Mouse (Mus musculus): ENCODE measurements around the gene Ptger1. TPM values are rescaled to one million over a fixed set of nuclear protein-coding genes. Genes with fewer than 3 reads are reported as not detected.

Gene Ptger1
- total RNA-seq, 2 experiments from 2014 or later, result 0.49 to 0.98 TPM

GRCm38 (mm10) chr8:83694369-83695160 is 28.1 kb downstream of the Ptger1 start:
- no peak for DNase-seq (ENCODE audit: low spot score in 2 of 2)

- DNase-seq (ENCODE audit: low spot score in 2 of 2), result no peak
Measured at GRCm38 (mm10) chr8:83695351-83696106, 29.1 kb downstream of the Ptger1 start.

- no peak for DNase-seq (ENCODE audit: low spot score in 2 of 2)
Measured at GRCm38 (mm10) chr8:83697374-83698220, 31.1 kb downstream of the Ptger1 start.

DNA sequence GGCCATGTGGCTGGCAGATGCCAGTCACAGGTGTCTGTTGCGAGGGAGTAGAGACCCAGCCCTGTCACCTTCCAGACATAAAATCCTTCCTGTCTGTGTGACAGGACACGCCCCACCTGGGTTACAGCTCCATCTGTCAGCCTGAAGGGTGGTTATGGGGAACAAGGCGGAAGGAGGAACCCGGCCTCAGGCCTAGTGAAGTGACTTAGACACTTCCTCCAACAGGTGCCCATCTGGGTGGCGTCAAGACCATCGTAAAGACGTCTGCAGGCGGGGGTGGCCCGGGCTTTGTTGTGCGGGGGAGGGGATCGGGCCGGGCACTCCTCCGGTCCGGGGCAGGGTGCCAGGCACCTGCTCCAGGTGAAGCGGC is 31.8 kb downstream of the Ptger1 start:
- DNase-seq (ENCODE audit: low spot score in 2 of 2), result no peak

GRCm38 (mm10) chr8:83698661-83699453 is 32.4 kb downstream of the Ptger1 start, which contains the start of gene Pkn1:
Pkn1 (minus strand) TSS chr8:83699179.
- peak; percentile 70 to 83 for DNase-seq (ENCODE audit: low spot score in 2 of 2)

DNA sequence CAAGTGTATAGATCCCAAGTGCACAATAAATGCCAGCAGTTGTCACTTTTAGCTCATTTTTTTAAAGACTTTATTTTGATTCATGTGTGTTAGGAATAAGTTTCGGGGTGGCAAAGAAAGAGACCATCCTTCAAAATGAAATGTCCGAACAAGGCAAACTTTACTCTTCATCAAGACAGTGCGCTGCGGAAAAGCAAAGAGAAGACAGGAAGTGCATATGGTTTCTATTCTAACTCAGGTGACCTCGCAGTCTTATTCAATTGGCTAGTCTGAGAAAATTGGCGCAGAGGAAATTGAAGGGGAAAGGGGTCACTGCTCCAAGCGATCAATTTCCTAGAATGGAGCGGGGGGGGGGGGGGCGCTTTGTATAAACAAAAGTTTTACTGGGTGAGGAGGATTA is 33.1 kb downstream of the Ptger1 start:
- DNase-seq (ENCODE audit: low spot score in 2 of 2), result no peak

- DNase-seq (ENCODE audit: low spot score in 2 of 2), result no peak
Measured at GRCm38 (mm10) chr8:83700423-83701085, 34.1 kb downstream of the Ptger1 start.

GRCm38 (mm10) chr8:83703426-83703825 is 36.9 kb downstream of the Ptger1 start:
- no peak for DNase-seq (ENCODE audit: low spot score in 2 of 2)

DNA sequence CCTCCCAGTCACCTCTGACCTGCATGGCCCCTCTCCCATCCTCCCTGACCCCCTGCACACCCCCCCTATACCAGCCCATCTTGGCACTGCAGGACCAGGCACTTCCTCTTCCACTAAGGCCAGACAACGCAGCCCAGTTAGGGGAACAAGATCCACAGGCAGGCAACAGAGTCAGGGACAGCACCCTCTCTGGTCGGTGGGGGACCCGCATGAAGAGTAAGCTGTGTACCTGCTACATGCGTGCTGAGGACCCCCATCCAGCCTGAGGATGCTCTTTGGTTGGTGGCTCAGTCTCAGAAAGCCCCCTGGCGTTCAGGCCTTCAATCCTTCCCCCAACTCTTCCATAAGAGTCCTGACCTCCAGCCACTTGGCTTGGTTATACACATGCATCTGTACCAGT is 39.9 kb downstream of the Ptger1 start:
- no peak for DNase-seq (ENCODE audit: low spot score in 2 of 2)

DNA sequence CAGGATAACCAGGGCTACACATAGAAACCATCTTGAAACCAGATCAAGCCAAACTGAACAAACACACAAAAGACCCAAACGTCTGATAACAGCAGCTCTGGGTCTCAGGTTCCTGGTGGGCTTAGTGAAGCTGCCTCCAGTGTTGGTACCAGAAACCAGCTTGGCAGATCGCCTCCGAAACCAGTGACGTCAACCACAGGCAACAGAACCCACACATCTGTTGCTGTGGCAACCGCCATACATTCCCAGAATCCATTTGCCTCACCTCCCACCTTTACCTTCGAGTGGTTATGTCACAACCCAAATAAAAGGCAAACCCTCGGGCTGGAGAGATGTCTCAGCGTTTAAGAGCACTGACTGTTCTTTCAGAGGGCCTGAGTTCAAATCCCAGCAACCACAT is 41.1 kb downstream of the Ptger1 start:
- no peak for DNase-seq (ENCODE audit: low spot score in 2 of 2)

DNA sequence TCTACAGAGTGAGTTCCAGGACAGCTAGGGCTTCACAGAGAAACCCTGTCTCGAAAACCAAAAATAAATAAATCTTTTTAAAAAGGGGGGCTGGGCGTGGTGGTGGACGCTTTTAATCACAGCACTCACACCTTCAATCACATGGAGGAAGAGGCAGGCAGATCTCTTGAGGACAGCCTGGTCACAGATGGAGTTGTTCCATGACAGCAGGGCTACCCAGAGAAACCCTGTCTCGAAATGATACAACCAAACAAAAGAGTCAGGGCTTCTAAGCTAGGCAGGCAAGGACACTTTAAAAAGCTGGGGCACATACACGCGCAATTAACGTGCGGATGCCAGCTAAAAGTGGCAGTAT is 48.2 kb downstream of the Ptger1 start:
- DNase-seq (ENCODE audit: low spot score in 2 of 2), result no peak

- peak; percentile 83 to 94 for DNase-seq (ENCODE audit: low spot score in 2 of 2)
Measured at GRCm38 (mm10) chr8:83715031-83715690, 48.7 kb downstream of the Ptger1 start, which contains the start of gene Ddx39. Ddx39 (plus strand) TSS chr8:83715177.

DNA sequence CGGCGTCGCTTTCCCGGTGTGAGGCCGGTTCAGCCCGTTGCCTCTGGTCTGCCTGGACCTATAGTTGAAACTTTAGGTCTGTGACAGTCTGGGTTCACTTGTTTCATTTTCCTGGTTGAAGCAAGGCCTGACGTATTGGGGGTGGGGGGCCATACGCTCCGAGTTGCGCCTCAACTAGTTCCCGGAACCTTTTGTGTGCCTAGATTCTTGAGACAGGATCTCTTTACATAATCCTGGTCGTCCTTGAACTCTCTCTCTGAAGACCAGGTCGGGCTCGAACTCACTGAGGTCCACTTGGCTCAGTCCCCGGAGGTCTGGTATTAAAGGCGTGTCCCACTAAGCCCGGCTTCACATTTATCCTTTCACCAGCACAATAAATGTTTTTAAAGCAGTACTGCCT is 49.3 kb downstream of the Ptger1 start:
- DNase-seq (ENCODE audit: low spot score in 2 of 2), result no peak

GRCm38 (mm10) chr8:83716563-83716962 is 50.1 kb downstream of the Ptger1 start:
- no peak for DNase-seq (ENCODE audit: low spot score in 2 of 2)

GRCm38 (mm10) chr8:83719048-83719447 is 52.6 kb downstream of the Ptger1 start:
- DNase-seq (ENCODE audit: low spot score in 2 of 2), result no peak

DNA sequence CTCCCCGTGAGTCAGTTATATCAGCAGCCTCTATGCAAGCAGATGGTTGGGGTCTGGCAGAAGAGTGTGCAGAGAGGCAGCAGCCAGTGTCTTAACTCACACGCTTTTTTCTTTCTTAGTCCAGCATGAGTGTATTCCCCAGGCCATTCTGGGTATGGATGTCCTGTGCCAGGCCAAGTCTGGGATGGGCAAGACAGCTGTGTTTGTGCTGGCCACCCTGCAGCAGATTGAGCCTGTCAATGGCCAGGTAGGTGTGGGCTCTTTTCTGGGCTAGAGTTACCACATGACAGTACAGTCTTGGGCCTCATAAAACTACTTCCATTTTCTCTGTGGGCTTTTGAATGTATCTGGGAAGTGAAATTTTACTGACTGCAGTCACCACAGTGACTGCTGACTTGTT is 53.2 kb downstream of the Ptger1 start:
- DNase-seq (ENCODE audit: low spot score in 2 of 2), result no peak

DNA sequence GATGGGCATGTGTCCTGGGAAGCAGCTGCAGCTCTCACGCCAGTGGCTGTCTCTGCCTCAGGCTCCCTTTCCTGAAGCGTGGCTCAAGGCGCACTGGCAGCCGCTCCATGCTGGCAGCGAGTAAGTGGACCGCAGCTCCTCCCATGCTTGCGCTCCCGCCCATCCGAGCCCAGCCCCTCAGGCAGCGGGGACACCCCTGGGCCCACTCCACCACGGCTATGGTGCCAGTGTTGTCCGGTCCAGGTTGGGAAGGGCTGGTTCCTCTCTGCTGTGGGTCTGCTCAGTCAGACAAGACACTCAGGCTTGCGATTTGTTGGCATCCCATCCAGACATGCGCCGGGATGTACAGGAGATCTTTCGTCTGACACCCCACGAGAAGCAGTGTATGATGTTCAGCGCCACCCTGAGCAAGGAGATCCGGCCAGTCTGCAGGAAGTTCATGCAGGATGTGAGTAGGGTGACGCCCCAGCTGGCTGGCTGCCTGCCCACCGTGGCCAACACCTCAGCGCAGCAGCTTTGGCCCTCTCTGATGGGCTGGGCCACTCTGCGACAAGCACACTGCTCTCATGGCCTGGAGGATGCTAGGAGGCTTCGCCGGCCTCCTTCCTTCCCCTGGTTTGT is 55.0 kb downstream of the Ptger1 start:
- no peak for DNase-seq (ENCODE audit: low spot score in 2 of 2)

Measured in gastrocnemius, postnatal 4 days (tissue).